Mouse (Mus musculus) inflammation-experienced regulatory T-cells, adult 6 months (primary cell): ENCODE data around the gene Acsm3. TPM values are rescaled to one million over a fixed set of nuclear protein-coding genes. Genes with fewer than 3 reads are reported as not detected.
"Not testable (repeated sequence)": the region's sequence is repeated elsewhere in the genome, so short reads cannot be mapped to it uniquely, and the experiment has no call there.

Source experiments
- ATAC-seq: one replicate; pipeline ENCODE4 v1.8.0; 2017
- polyA plus RNA-seq, 3 experiments: library from polyadenylated mRNA; unstranded; fragments of 100-300 nt; shearing (Covaris generic); gene quantifications; one replicate each; pipeline ENCODE4 v1.2.1; 2017

The Acsm3 gene
- not detected for polyA plus RNA-seq

GRCm38 (mm10) chr7:119760527-119760951, at the start of gene Acsm3:
TSS of gene Acsm3 (plus strand) at chr7:119760923.
- no peak for ATAC-seq

- ATAC-seq, result no peak
Observed at GRCm38 (mm10) chr7:119714111-119714510, 46.6 kb upstream of the Acsm3 start.

- ATAC-seq, result peak; percentile 90
Observed at GRCm38 (mm10) chr7:119720253-119720946, 40.3 kb upstream of the Acsm3 start, which contains the start of gene Thumpd1. TSS of gene Thumpd1 (minus strand) at chr7:119720798.

GRCm38 (mm10) chr7:119720947-119721310, 39.8 kb upstream of the Acsm3 start:
- ATAC-seq, result peak; percentile 31

- ATAC-seq, result no peak
Observed at GRCm38 (mm10) chr7:119727621-119728020, 33.1 kb upstream of the Acsm3 start.

GRCm38 (mm10) chr7:119731262-119731661, 29.5 kb upstream of the Acsm3 start:
- ATAC-seq, result not testable (repeated sequence)

- ATAC-seq, result no peak
Observed at GRCm38 (mm10) chr7:119738877-119739276, 21.8 kb upstream of the Acsm3 start.

GRCm38 (mm10) chr7:119739798-119740468, 20.8 kb upstream of the Acsm3 start:
- not testable (repeated sequence) for ATAC-seq

- ATAC-seq, result peak; percentile 32
Observed at GRCm38 (mm10) chr7:119744321-119744720, 16.4 kb upstream of the Acsm3 start.

GRCm38 (mm10) chr7:119745869-119746268, 14.9 kb upstream of the Acsm3 start:
- ATAC-seq, result no peak

GRCm38 (mm10) chr7:119748761-119749160, 12.0 kb upstream of the Acsm3 start:
- no peak for ATAC-seq

GRCm38 (mm10) chr7:119749942-119750341, 10.8 kb upstream of the Acsm3 start:
- no peak for ATAC-seq

GRCm38 (mm10) chr7:119753696-119754095, 7.0 kb upstream of the Acsm3 start:
- ATAC-seq, result no peak

GRCm38 (mm10) chr7:119762166-119762697, 1.5 kb downstream of the Acsm3 start:
- no peak for ATAC-seq

- ATAC-seq, result no peak
Observed at GRCm38 (mm10) chr7:119764377-119764776, 3.7 kb downstream of the Acsm3 start.

GRCm38 (mm10) chr7:119766996-119767395, 6.3 kb downstream of the Acsm3 start:
- ATAC-seq, result no peak

- ATAC-seq, result no peak
Observed at GRCm38 (mm10) chr7:119769895-119770294, 9.2 kb downstream of the Acsm3 start.

- ATAC-seq, result no peak
Observed at GRCm38 (mm10) chr7:119783453-119783852, 22.7 kb downstream of the Acsm3 start.

GRCm38 (mm10) chr7:119784908-119785307, 24.2 kb downstream of the Acsm3 start:
- no peak for ATAC-seq

GRCm38 (mm10) chr7:119789024-119789423, 28.3 kb downstream of the Acsm3 start:
- no peak for ATAC-seq

- peak; percentile 95 for ATAC-seq
Observed at GRCm38 (mm10) chr7:119793586-119794250, 33.0 kb downstream of the Acsm3 start, which contains the start of the genes Rexo5 and Eri2. TSS of gene Rexo5 (plus strand) at chr7:119794006. TSS of gene Eri2 (minus strand) at chr7:119794058.

GRCm38 (mm10) chr7:119794251-119794638, 33.5 kb downstream of the Acsm3 start:
- no peak for ATAC-seq

GRCm38 (mm10) chr7:119795311-119795710, 34.6 kb downstream of the Acsm3 start:
- ATAC-seq, result no peak
